Mouse (Mus musculus) testis, adult 10 weeks (tissue): ENCODE results near the gene Calhm5. TPM values are rescaled to one million over a fixed set of nuclear protein-coding genes. Genes with fewer than 3 reads are reported as not detected.

Experiments used
- polyA plus RNA-seq: library from polyadenylated mRNA; stranded (reverse); fragments of 350-450 nt; fragmentation: Illumina TruSeq; extraction: RNeasy Lipid Tissue Mini Kit (QIAGEN cat#74804); gene quantifications from one replicate; pipeline ENCODE4 v1.2.3, GENCODE M21; 2014; ENCODE audit warnings: low read depth, low replicate concordance

The Calhm5 gene
- polyA plus RNA-seq, result 0.07 TPM

DNA sequence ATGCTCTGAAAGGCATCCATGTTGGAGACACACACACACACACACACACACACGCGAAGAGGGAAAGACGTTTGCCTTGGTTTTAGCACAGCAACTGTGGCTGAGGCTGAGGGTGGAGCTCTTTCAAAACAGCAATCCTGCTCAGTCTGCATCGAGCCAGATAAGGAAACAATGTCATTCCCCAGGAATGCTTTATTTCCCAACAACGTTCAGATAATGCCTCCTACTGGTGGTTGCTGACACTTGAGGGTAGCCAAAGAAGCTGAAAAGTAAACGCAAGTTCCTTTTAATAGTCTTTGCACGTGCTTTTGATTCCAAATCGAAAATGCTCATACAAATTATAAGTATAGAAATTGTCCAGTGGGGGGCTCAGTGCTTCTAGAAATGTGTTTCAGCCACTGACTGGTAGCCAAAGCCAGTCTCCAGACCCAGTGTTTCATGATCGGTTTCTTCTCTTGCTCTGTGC is at the start of gene Calhm5:
Gene Calhm5 (minus strand): TSS at position 102 of the 466 bp plus-strand sequence.

GRCm38 (mm10) chr10:34127392-34128378 is 31.4 kb upstream of the Calhm5 start, which contains the start of gene Calhm6:
Gene Calhm6, minus strand, starts transcription at chr10:34127984.

GRCm38 (mm10) chr10:34044210-34044609 is 52.1 kb downstream of the Calhm5 start, which contains the start of gene Calhm4:
Gene Calhm4, minus strand, starts transcription at chr10:34044310.

Other genes with a start within 250 kb of the Calhm5 start
- 0.28 TPM for gene Sult3a1, start 238.8 kb downstream of the Calhm5 start, polyA plus RNA-seq
- gene Rsph4a, start 191.4 kb downstream of the Calhm5 start, polyA plus RNA-seq, result 0.43 TPM
- gene Zup1, start 145.2 kb downstream of the Calhm5 start, polyA plus RNA-seq, result 67.7 TPM
- 175 TPM for gene Rwdd1, start 76.9 kb downstream of the Calhm5 start, polyA plus RNA-seq
- gene Trappc3l, start 58.9 kb downstream of the Calhm5 start, polyA plus RNA-seq, result not detected
- not detected for gene Calhm4, start 52.2 kb downstream of the Calhm5 start, polyA plus RNA-seq
- gene Calhm6, start 31.5 kb upstream of the Calhm5 start, polyA plus RNA-seq, result 0.27 TPM
- gene Dse, start 111.2 kb upstream of the Calhm5 start, polyA plus RNA-seq, result 2.3 TPM
- 14.4 TPM for gene Tspyl1, start 185.7 kb upstream of the Calhm5 start, polyA plus RNA-seq
- gene Tspyl4, start 200.9 kb upstream of the Calhm5 start, polyA plus RNA-seq, result 29.8 TPM